Mouse (Mus musculus) brown adipose tissue, adult 24 weeks (tissue): ENCODE data around the gene Il7r. TPM values are rescaled to one million over a fixed set of nuclear protein-coding genes. Genes with fewer than 3 reads are reported as not detected.

Source experiments
- H3K27ac ChIP-seq: fragments of 200-500 bp; replicated peaks from 2 replicates; pipeline ENCODE4 v1.5.1; 2012; ENCODE audit warnings: low read depth, mild to moderate bottlenecking, low read length
- H3K4me1 ChIP-seq: fragments of 200-500 bp; 2 replicates; pipeline ENCODE4 v1.6.1; 2012; ENCODE audit warnings: low read length, mixed read lengths; ENCODE audit not compliant: control insufficient read depth, insufficient read depth, insufficient read length
- H3K4me3 ChIP-seq: fragments of 200-500 bp; 2 replicates; pipeline ENCODE4 v1.5.1; 2012; ENCODE audit warnings: low read depth, mild to moderate bottlenecking, low read length, moderate library complexity; ENCODE audit not compliant: insufficient read depth
- polyA plus RNA-seq: library from polyadenylated mRNA; stranded (reverse); fragments of >200 nt; gene quantifications from 2 replicates; pipeline ENCODE4 v1.2.4, GENCODE M21; 2012; ENCODE audit not compliant: missing spikeins, insufficient read depth, insufficient read length

Il7r gene
- polyA plus RNA-seq, 1 experiment, result not detected

- Histone ChIP-seq H3K27ac (no peak overlapping the region), H3K4me3 (no peak overlapping the region), H3K4me1 (no peaks in the 10 kb centered on the region; the same call in 1 of the 2 replicates)
These were observed 5.1 kb downstream of the Il7r start for GRCm38 (mm10) chr15:9524907-9525306.

- no peak overlapping the region for H3K4me3 ChIP-seq
- H3K27ac ChIP-seq, result no peak overlapping the region
These were observed 6.0 kb downstream of the Il7r start for GRCm38 (mm10) chr15:9523956-9524355.

GRCm38 (mm10) chr15:9523059-9523458, 6.9 kb downstream of the Il7r start:
- H3K4me3 ChIP-seq, result no peak overlapping the region
- H3K4me1 ChIP-seq, result no peaks in the 10 kb centered on the region; the same call in 1 of the 2 replicates
- no peak overlapping the region for H3K27ac ChIP-seq

More at GRCm38 (mm10) chr15:9523956-9524355, 6.0 kb downstream of the Il7r start:
- no peaks in the 10 kb centered on the region; the same call in 1 of the 2 replicates for H3K4me1 ChIP-seq

- no peak overlapping the region for H3K4me3 ChIP-seq
- no peaks in the 10 kb centered on the region for H3K4me1 ChIP-seq
- H3K27ac ChIP-seq, result no peak overlapping the region
These were observed 37.9 kb downstream of the Il7r start for GRCm38 (mm10) chr15:9492077-9492476.

GRCm38 (mm10) chr15:9489417-9490118, 40.4 kb downstream of the Il7r start:
- Histone ChIP-seq H3K4me1 (no peaks in the 10 kb centered on the region), H3K27ac (no peak overlapping the region), H3K4me3 (no peak overlapping the region)

- H3K4me3 ChIP-seq, result no peak overlapping the region
- no peaks in the 10 kb centered on the region for H3K4me1 ChIP-seq
- H3K27ac ChIP-seq, result no peak overlapping the region
These were observed 56.8 kb downstream of the Il7r start for GRCm38 (mm10) chr15:9473188-9473587.

- Histone ChIP-seq H3K27ac (no peak overlapping the region), H3K4me1 (no peaks in the 10 kb centered on the region), H3K4me3 (no peak overlapping the region)
These were observed 57.4 kb downstream of the Il7r start for GRCm38 (mm10) chr15:9472618-9473017.

GRCm38 (mm10) chr15:9472167-9472566, 57.8 kb downstream of the Il7r start:
- no peaks in the 10 kb centered on the region for H3K4me1 ChIP-seq
- no peak overlapping the region for H3K4me3 ChIP-seq
- no peak overlapping the region for H3K27ac ChIP-seq

GRCm38 (mm10) chr15:9471053-9471685, 58.8 kb downstream of the Il7r start:
- Histone ChIP-seq H3K4me3 (no peak overlapping the region), H3K27ac (no peak overlapping the region), H3K4me1 (no peaks in the 10 kb centered on the region)

- Histone ChIP-seq H3K27ac (no peak overlapping the region), H3K4me1 (no peaks in the 10 kb centered on the region), H3K4me3 (no peak overlapping the region)
These were observed 65.9 kb downstream of the Il7r start for GRCm38 (mm10) chr15:9464039-9464438.

GRCm38 (mm10) chr15:9463521-9464027, 66.4 kb downstream of the Il7r start:
- no peak overlapping the region for H3K27ac ChIP-seq
- no peaks in the 10 kb centered on the region for H3K4me1 ChIP-seq
- H3K4me3 ChIP-seq, result no peak overlapping the region

Other genes with a start within 250 kb of the Il7r start
- 0.67 TPM in 1 of 2 replicates, not detected in the other for gene Ugt3a2, start 194.6 kb downstream of the Il7r start, polyA plus RNA-seq
- gene Capsl, start 94.1 kb downstream of the Il7r start, polyA plus RNA-seq, result not detected in 2 replicates
- gene Spef2, start 218.7 kb upstream of the Il7r start, polyA plus RNA-seq, result not detected in 2 replicates